Mouse (Mus musculus) stomach, embryonic 15.5 days (tissue): ENCODE data around the gene Thap4. TPM values are rescaled to one million over a fixed set of nuclear protein-coding genes. Genes with fewer than 3 reads are reported as not detected.
"Not testable (repeated sequence)": the region's sequence is repeated elsewhere in the genome, so short reads cannot be mapped to it uniquely, and the experiment has no call there.

Experiments used
- ATAC-seq: fragments of 200-750 bp; cut with Nextera tagmentation; 2 replicates; pipeline ENCODE4 v1.8.0; 2017; ENCODE audit warnings: low read depth, moderate number of reproducible peaks, moderate TSS enrichment; ENCODE audit not compliant: insufficient read depth, low FRiP score
- H3K27ac ChIP-seq: fragments of 300-500 bp; sonication (generic); 2 replicates; pipeline ENCODE4 v1.5.1; 2015; ENCODE audit warnings: mild to moderate bottlenecking, inconsistent platforms
- H3K27me3 ChIP-seq: fragments of 300-500 bp; sonication (generic); replicated peaks from 2 replicates; pipeline ENCODE4 v1.6.1; 2015; ENCODE audit warnings: inconsistent platforms
- H3K36me3 ChIP-seq: fragments of 300-500 bp; sonication (generic); 2 replicates; pipeline ENCODE4 v1.6.1; 2015; ENCODE audit warnings: inconsistent platforms
- H3K4me1 ChIP-seq: fragments of 300-500 bp; sonication (generic); 2 replicates; pipeline ENCODE4 v1.6.1; 2015; ENCODE audit warnings: inconsistent platforms
- H3K4me2 ChIP-seq: fragments of 300-500 bp; sonication (generic); 2 replicates; pipeline ENCODE4 v1.6.1; 2015; ENCODE audit warnings: mild to moderate bottlenecking, inconsistent platforms
- H3K4me3 ChIP-seq: fragments of 300-500 bp; sonication (generic); replicated peaks from 2 replicates; pipeline ENCODE4 v1.5.1; 2015; ENCODE audit warnings: inconsistent platforms
- H3K9ac ChIP-seq: fragments of 300-500 bp; sonication (generic); 2 replicates; pipeline ENCODE4 v1.6.1; 2015; ENCODE audit warnings: inconsistent platforms
- H3K9me3 ChIP-seq: fragments of 300-500 bp; sonication (generic); 2 replicates; pipeline ENCODE4 v1.6.1; 2016; ENCODE audit warnings: inconsistent platforms
- WGBS: fragments of 180-500 bp; shearing (Covaris S2); methylation state at CpG from one replicate; pipeline ENCODE4 v1.1.7; 2015; 5-methylcytosine and 5-hydroxymethylcytosine counted together
- polyA plus RNA-seq: library from polyadenylated mRNA; unstranded; fragments of >200 nt; fragmentation: Nextera tagmentation; extraction: Ambion mirVana; gene quantifications from 2 replicates; pipeline ENCODE4 v1.2.1, GENCODE M21; 2015

The Thap4 gene
- polyA plus RNA-seq, 1 experiment from 2014 or later: 54.0 TPM

DNA sequence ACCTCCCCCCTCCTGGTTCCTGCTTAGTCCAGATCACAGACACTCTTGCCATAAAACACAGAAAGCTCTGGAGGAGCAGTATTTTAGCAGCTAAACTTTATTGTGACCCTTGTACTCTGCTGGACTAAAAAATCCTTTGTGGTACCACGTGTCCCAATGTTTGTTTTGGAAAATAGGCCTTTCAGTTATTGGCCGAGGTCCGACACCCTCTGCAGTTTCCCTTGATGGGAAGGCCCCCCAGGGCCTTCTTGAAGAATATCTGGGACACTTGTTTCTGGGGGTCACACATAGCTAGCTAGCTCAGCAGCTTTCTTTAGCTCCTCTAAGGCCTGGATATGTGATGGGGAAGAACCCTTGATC lies 67.7 kb downstream of the Thap4 start:
- WGBS: 51% methylated on average over 3 of the region's 3 CpGs
- Histone ChIP-seq H3K27ac (peak overlapping the region; percentile 77), H3K27me3 (no peaks in the 10 kb centered on the region), H3K4me2 (peak overlapping the region; percentile 84), H3K4me3 (peak overlapping the region; percentile 62), H3K9ac (0 out of 2 replicates have a peak overlapping the region, but pooled peaks have one; percentile 27), H3K36me3 (no peaks in the 10 kb centered on the region), H3K9me3 (no peaks in the 10 kb centered on the region), H3K4me1 (no peaks in the 10 kb centered on the region; the same call in none of the 2 replicates)
- ATAC-seq: no peak

DNA sequence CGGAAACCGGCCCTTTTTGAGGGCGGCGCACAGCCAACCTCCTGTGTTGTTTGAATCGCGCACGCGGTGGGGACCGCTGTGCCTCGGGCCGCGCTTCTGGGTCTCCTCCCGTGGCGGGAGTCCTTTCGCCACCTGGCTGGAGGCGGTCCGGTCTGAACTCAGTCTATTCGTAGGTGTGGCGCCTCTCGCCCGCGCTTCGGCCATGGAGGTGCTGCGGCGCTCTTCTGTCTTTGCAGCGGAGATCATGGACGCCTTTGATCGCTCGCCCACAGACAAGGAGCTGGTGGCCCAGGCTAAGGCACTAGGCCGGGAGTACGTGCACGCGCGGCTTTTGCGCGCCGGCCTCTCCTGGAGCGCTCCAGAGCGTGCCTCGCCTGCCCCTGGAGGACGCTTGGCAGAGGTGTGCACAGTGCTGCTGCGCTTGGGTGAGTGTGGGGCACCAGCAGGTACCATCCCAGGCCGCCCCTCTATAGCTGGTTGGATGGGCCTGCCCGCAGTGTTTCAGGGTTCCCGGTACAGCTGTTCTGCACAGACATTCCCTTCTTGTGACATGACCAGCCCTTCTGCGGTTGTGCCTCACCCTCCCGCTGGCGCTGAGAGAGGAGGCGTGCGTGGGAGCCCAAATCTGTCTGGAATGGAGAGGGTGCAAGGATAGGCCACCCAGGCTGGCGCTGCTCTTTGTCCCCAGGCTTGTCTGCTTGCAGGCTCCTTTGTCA lies 68.3 kb downstream of the Thap4 start:
- WGBS: 5% methylated on average over 51 of the region's 51 CpGs
- peak overlapping the region; percentile 62 for H3K4me3 ChIP-seq
- H3K36me3 ChIP-seq: no peaks in the 10 kb centered on the region
- H3K27me3 ChIP-seq: no peaks in the 10 kb centered on the region
- peak; percentile 74 for ATAC-seq
- H3K4me1 ChIP-seq: no peaks in the 10 kb centered on the region; the same call in none of the 2 replicates
- H3K4me2 ChIP-seq: peak overlapping the region; percentile 84
- H3K27ac ChIP-seq: peak overlapping the region; percentile 77
- H3K9me3 ChIP-seq: no peaks in the 10 kb centered on the region
- H3K9ac ChIP-seq: peak overlapping the region; percentile 27

DNA sequence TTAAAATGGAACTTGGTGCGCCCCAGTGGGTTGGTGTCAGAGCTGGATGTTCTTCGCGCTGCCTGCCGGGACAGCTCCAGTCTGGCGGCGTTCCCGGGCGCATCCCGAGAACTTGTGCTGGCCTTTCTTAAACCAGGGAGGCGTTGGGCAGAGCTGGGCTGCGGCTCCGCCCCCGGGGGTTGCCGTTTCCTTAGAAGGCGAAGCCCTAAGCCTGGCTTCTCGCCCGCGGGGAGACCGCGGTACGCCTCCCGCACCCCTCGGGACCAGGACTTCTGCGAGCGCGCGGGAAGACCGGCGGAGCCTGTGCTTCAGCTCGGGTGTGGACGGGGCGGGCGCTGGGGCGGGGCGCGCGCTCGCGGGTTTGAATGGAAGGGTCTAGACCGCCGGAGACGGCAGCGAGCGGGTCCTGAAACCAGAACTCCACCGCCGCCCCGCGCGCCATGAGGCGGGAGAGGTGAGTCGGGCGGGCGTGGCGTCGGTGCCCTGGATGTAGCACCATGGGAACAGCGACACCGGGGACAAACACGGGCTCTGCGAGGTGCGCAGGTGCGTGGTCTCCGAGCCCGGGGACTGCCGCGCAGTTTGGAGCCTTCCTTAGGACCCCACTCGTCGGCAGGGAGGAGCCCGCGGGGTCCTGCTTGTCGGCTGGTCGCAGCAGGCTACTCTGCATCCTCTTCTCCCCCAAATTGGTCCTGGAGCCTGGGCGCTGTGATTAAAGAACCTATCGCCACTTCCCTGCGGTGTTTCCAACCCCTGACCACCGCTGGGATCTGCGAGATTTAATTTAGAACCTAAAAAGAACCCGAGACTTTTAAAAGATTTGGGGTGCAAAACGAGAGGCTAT lies 69.0 kb downstream of the Thap4 start, which contains the start of gene Bok:
TSS of gene Bok (plus strand) at position 260 of the 844 bp plus-strand sequence.
- Histone ChIP-seq H3K36me3 (no peaks in the 10 kb centered on the region), H3K27me3 (no peaks in the 10 kb centered on the region), H3K4me2 (peak within 1 kb of the TSS; percentile 84), H3K27ac (peak within 1 kb of the TSS; percentile 77), H3K9ac (peak within 1 kb of the TSS; percentile 27), H3K4me3 (peak within 1 kb of the TSS; percentile 62), H3K9me3 (no peaks in the 10 kb centered on the region), H3K4me1 (no peaks in the 10 kb centered on the region; the same call in none of the 2 replicates)
- under 1% methylated on average over 78 of the region's 78 CpGs for WGBS
- ATAC-seq: peak; percentile 47

DNA sequence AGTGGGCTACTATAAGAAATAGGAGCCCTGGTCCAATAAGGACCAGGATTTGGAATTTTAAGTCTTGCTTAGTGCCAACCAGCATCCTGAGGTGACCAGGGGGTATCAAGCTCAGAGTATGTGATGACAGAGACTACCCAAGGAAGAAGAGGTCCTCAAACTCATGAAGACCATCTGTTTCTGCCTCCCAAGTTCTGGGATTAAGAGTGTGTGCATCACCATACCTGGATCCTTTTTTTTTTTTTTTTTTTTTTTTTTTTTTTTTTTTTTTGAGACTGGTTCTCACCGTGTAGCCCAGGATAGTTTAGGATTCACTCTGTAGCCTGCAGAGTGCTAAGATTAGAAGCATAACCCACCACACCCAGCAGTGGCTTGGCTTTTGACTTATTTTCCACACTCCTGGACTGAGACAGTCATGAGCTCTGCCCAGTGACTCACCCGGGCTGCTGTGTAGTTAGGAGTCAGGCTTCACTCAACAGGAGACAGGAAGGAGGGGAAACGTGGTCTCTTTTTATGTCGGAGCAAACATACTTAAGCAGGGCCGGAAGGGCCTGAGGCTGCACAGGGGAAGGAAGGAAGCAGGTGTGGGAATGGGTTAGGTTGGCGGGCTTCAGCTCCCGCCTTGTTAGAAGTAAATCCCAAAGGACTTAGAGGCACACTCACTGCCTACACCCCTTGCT lies 74.6 kb downstream of the Thap4 start:
- Histone ChIP-seq H3K4me2 (no peak overlapping the region), H3K9me3 (no peaks in the 10 kb centered on the region), H3K27ac (peak overlapping the region; percentile 59), H3K27me3 (no peaks in the 10 kb centered on the region), H3K9ac (no peak overlapping the region), H3K4me3 (no peak overlapping the region), H3K4me1 (no peaks in the 10 kb centered on the region), H3K36me3 (no peaks in the 10 kb centered on the region)
- WGBS: 45% methylated on average over 7 of the region's 7 CpGs
- peak; percentile 69; the same call in 1 of the 2 replicates for ATAC-seq

DNA sequence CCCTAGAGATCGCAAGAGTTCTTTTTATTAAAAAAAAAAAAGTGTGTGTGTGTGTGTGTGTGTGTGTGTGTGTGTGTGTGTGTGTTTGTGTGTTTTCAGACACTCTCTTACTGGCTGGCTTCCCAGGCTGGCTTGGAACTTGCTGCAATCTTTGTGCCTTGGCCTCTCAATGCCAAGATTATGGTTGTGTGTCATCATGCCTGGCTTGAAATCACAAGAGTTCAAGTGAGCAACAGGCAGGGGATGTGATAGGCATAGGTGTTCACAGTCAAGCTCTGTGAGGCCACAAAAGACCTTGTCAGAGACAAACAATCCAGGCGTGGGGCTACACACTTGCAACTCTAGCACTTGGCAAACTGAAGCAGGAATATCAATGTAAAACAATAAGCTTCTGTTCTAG lies 76.3 kb downstream of the Thap4 start:
- H3K27me3 ChIP-seq: no peaks in the 10 kb centered on the region
- 51% methylated on average over 2 of the region's 2 CpGs for WGBS
- no peaks in the 10 kb centered on the region for H3K36me3 ChIP-seq
- H3K9me3 ChIP-seq: no peaks in the 10 kb centered on the region
- no peak overlapping the region for H3K27ac ChIP-seq
- no peak overlapping the region for H3K9ac ChIP-seq
- no peak overlapping the region for H3K4me3 ChIP-seq
- no peaks in the 10 kb centered on the region for H3K4me1 ChIP-seq
- no peak overlapping the region for H3K4me2 ChIP-seq
- ATAC-seq: no peak

DNA sequence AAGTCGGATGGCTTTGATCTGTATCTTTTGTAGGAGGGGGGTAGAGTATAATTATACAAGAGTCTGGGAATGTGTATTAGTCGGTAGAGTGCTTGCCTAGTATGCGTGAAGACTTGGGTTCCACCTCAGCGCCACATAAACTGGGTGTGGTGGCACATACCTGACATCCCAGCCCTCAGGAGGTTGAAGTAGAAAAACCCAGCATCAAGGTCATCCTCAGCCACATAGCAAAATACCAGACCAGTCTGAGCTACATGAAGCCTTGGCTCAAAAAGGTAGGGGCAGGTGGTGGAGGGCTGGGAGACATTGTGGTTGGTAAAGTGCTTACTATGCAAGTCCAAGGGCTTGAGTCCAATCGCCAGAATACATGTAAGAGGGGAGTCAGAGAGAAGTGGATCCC lies 82.0 kb downstream of the Thap4 start:
- Histone ChIP-seq H3K4me1 (0 out of 2 replicates have a peak, but pooled peaks cover 7% of the 10 kb centered on the region), H3K27me3 (no peaks in the 10 kb centered on the region), H3K4me2 (no peak overlapping the region), H3K4me3 (no peak overlapping the region), H3K27ac (no peak overlapping the region), H3K9me3 (no peaks in the 10 kb centered on the region), H3K9ac (no peak overlapping the region), H3K36me3 (no peaks in the 10 kb centered on the region)
- WGBS: 90% methylated on average over 5 of the region's 5 CpGs
- no peak for ATAC-seq

DNA sequence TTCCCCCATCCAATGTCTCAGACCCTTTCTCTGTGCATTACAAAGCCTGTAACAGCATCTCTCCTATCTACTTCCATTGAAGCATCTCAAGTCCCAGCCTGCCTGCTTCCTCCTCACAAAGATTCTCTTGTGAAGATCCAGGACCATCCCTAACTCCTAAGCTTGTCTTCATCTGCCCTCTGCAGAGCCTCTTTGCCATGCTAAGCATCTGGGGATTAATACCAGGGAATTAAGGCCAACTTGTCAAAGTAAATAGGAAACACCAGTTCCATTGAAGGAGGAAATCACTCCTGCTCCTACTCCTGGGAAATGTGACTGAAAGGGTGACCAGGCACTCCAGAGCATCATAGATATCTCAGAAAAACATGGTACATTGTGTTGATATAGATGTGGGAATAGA lies 84.7 kb downstream of the Thap4 start:
- Histone ChIP-seq H3K4me1 (0 out of 2 replicates have a peak, but pooled peaks cover 7% of the 10 kb centered on the region), H3K4me3 (no peak overlapping the region), H3K9me3 (no peaks in the 10 kb centered on the region), H3K36me3 (no peaks in the 10 kb centered on the region), H3K27ac (no peak overlapping the region), H3K4me2 (no peak overlapping the region), H3K27me3 (no peaks in the 10 kb centered on the region), H3K9ac (no peak overlapping the region)
- ATAC-seq: no peak

DNA sequence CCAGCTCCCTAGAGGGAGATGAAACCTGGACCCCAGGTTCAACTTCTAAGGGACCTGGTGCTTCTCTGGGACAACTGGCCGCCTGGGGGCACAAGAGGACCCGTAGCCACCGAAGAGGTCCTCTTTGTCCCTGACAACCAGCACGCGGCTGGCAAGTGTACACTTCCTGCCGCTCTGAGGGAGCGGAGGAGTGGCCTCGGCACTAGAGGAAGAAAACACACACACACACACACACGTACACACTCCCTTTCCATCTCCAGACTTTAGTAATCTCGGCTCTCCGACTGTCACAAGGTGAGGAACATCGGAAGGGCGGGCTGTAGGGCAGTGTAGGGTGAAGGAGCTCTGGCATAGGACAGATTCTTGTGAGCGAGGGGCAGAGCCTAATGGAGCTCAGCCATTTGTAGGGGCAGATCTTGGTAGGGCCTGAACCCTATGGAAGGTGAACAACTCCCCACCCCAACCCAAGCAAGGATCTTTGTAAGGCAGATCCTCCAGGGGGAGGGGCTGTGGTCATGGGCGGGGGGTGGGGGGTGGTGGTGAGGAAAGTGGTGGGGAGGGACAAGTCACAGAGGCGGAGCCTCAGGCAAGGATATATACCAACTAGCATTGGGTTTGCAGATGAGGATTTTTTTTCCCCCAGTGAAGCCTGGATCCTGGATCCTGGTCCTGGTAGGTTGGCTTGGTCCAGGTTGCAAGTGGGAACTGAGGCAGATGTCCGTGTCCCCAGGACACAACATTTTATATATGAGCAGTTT lies 85.7 kb downstream of the Thap4 start:
- peak; percentile 82 for ATAC-seq
- H3K9ac ChIP-seq: peak overlapping the region; percentile 23; the same call in 1 of the 2 replicates

DNA sequence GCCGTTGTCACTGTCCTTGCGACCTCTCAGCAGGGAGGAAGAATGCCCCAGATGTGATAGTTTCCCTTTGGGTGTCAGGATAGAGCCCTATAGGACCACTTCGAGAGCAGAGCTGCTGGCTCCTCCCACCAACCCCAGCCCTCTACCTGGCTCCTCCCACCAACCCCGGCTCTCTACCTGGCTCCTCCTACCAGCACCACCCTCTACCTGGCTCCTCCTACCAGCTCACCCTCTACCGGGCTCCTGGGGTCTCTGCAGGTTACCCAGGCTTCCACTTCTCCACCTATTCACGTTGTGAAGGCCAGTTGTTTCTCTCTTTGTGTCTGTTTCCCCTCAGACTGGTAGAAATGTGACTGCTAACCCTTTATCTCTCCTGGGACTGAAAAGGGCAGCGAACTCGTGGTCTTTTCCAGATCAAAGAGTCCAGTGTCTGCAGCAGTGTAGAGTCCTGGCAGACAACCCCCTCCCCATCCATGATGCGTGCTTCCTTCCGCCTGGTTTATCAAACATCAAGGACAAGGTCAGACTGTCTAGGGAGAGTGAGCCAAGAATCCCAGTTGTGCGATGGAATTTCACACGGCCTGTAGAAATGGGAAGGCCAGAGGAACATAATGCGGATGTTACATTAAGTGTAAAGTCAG lies 86.8 kb downstream of the Thap4 start:
- peak; percentile 37; the same call in 1 of the 2 replicates for ATAC-seq
- Histone ChIP-seq H3K9ac (no peak overlapping the region), H3K36me3 (no peaks in the 10 kb centered on the region), H3K4me1 (0 out of 2 replicates have a peak, but pooled peaks cover 7% of the 10 kb centered on the region), H3K27me3 (no peaks in the 10 kb centered on the region), H3K4me3 (no peak overlapping the region), H3K9me3 (no peaks in the 10 kb centered on the region), H3K4me2 (no peak overlapping the region; the same call in 1 of the 2 replicates), H3K27ac (peak overlapping the region; percentile 77; the same call in 1 of the 2 replicates)
- 30% methylated on average over 13 of the region's 13 CpGs for WGBS

More for the DNA sequence above, 85.7 kb downstream of the Thap4 start:
- Histone ChIP-seq H3K27ac (peak overlapping the region; percentile 77), H3K4me1 (0 out of 2 replicates have a peak, but pooled peaks cover 7% of the 10 kb centered on the region), H3K4me3 (peak overlapping the region; percentile 43), H3K4me2 (peak overlapping the region; percentile 72), H3K36me3 (no peaks in the 10 kb centered on the region), H3K9me3 (no peaks in the 10 kb centered on the region), H3K27me3 (no peaks in the 10 kb centered on the region)
- 6% methylated on average over 17 of the region's 17 CpGs for WGBS

DNA sequence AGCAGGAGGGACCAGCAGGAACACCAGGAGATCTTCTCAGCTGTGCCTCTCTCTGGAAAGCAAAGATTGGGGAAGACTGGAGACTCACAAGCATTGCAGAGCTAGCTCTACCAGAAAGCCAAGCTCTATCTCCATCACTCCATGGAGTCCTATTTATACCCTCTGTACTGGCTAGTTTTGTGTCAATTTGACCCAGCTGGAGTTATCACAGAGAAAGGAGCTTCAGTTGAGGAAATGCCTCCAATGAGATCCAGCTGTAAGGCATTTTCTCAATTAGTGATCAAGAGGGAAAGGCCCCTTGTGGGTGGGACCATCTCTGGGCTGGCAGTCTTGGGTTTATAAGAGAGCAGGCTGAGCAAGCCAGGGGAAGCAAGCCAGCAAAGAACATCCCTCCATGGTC lies 96.1 kb downstream of the Thap4 start, which contains the start of gene Stk25:
TSS of gene Stk25 (minus strand) at position 101 of the 400 bp plus-strand sequence.
- not testable (repeated sequence) for H3K4me3 ChIP-seq, H3K4me2 ChIP-seq, H3K27ac ChIP-seq, H3K9me3 ChIP-seq, H3K36me3 ChIP-seq, H3K27me3 ChIP-seq, H3K4me1 ChIP-seq, H3K9ac ChIP-seq, ATAC-seq

DNA sequence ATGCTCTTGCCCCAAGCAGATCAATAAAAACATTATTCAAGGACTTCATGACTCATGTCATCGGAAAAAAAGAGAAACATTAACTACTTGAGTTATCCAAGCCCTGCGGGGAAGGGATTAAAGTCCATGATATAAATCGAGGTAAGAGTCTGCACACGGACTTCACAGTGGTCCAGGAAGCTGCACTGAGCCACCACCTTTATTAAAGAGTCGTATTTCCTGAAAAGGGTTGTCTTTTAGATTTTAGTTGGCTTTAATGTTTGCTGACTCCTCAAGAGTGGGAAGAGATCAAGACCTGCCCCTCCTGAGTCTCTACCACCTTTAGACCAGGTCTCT lies 97.7 kb downstream of the Thap4 start:
- H3K4me2 ChIP-seq: no peak overlapping the region
- no peak overlapping the region for H3K27ac ChIP-seq
- H3K4me3 ChIP-seq: no peak overlapping the region
- no peaks in the 10 kb centered on the region for H3K36me3 ChIP-seq
- H3K9ac ChIP-seq: no peak overlapping the region
- H3K9me3 ChIP-seq: no peaks in the 10 kb centered on the region
- no peaks in the 10 kb centered on the region for H3K27me3 ChIP-seq
- no peak for ATAC-seq
- H3K4me1 ChIP-seq: no peaks in the 10 kb centered on the region
- 62% methylated on average over 5 of the region's 5 CpGs for WGBS
